ENCODE assay signal across 8 mouse cellular contexts in genomic region chrX:73716709-73717545, GRCm38 (mm10). TPM values are rescaled to one million over a fixed set of nuclear protein-coding genes. Genes with fewer than 3 reads are reported as not detected.
A peak's percentile ranks its signal among the peaks of the same experiment; 100 is the strongest.
DNase-seq lines count a peak whose midpoint lies in the region; ATAC-seq and TF ChIP-seq lines count a peak whose summit lies in the region.

No protein-coding gene starts in this region.

- no peak for DNase-seq in frontal cortex, postnatal 36 days (ENCODE audit: low spot score in 2 of 2)
- no peak for DNase-seq in ES-E14 (ENCODE audit: low read depth, low spot score)
- DNase-seq in thymus, postnatal 25 days, result peak; percentile 38

- peak overlapping the region; percentile 58 to 69 for H3K4me3 ChIP-seq in ES-E14 (ENCODE audit: insufficient read depth in 1 of 2, low read depth in 1 of 2, low read length in 2 of 2, poor library complexity in 1 of 2, severe bottlenecking in 1 of 2)
- peak overlapping the region; percentile 69 for H3K4me3 ChIP-seq in cortical plate, adult 2 months (ENCODE audit: insufficient read depth, low read length)
- peak overlapping the region; percentile 60 for H3K4me3 ChIP-seq in heart, embryonic 13.5 days
- peak overlapping the region; percentile 53 for H3K4me3 ChIP-seq in limb, embryonic 12.5 days (replicated peaks)
- H3K4me3 ChIP-seq in midbrain, embryonic 15.5 days, result peak overlapping the region; percentile 57

- WGBS in heart, embryonic 13.5 days, result 29% methylated on average over 30 of the region's 30 CpGs
- WGBS in limb, embryonic 12.5 days, result 30% methylated on average over 30 of the region's 30 CpGs
- WGBS in midbrain, embryonic 15.5 days, result 43% methylated on average over 30 of the region's 30 CpGs

- H3K27ac ChIP-seq in ES-E14 (ENCODE audit: insufficient read depth, low read depth, low read length, poor library complexity, severe bottlenecking), result peak overlapping the region; percentile 51
- peak overlapping the region; percentile 76 for H3K27ac ChIP-seq in cortical plate, adult 2 months (ENCODE audit: insufficient read depth, low read length)
- peak overlapping the region; percentile 84 for H3K27ac ChIP-seq in heart, embryonic 13.5 days (replicated peaks)
- H3K27ac ChIP-seq in limb, embryonic 12.5 days, result peak overlapping the region; percentile 78
- H3K27ac ChIP-seq in midbrain, embryonic 15.5 days, result peak overlapping the region; percentile 82

- H3K4me1 ChIP-seq in ES-E14 (ENCODE audit: control insufficient read depth in 2 of 2, insufficient read depth in 2 of 2, low read length in 2 of 2, poor library complexity in 1 of 2), result peaks cover 2 to 14% of the 10 kb centered on the region in 2 experiments; a peak in 2 of 4 replicates
- 0 out of 2 replicates have a peak, but pooled peaks cover 4% of the 10 kb centered on the region for H3K4me1 ChIP-seq in cortical plate, adult 2 months (ENCODE audit: control insufficient read depth, insufficient read depth, low read length)
- H3K4me1 ChIP-seq in heart, embryonic 13.5 days, result peaks cover 39% of the 10 kb centered on the region
- H3K4me1 ChIP-seq in limb, embryonic 12.5 days (replicated peaks), result peaks cover 19% of the 10 kb centered on the region; the same call in 1 of the 2 replicates
- H3K4me1 ChIP-seq in midbrain, embryonic 15.5 days, result peaks cover 32% of the 10 kb centered on the region

- no peak for TF ChIP-seq CTCF in cortical plate, adult 2 months (IDR thresholded peaks at IDR 0.05; ENCODE audit: extremely low read depth, insufficient read depth, low read length)

- in situ Hi-C loops in ES-E14 (cut with MboI; ENCODE audit: low sequenced_read_pairs in 2 of 2, unreplicated experiment in 2 of 2), result no loop called here

- TF ChIP-seq POLR2A in cortical plate, adult 2 months (IDR thresholded peaks at IDR 0.05; ENCODE audit: extremely low read depth, insufficient read depth, low read length), result 0 out of 2 replicates have a peak, but pooled peaks have one; percentile 3

- peak overlapping the region; percentile 79 for H3K4me2 ChIP-seq in heart, embryonic 13.5 days
- H3K4me2 ChIP-seq in limb, embryonic 12.5 days, result peak overlapping the region; percentile 63
- peak overlapping the region; percentile 63 for H3K4me2 ChIP-seq in midbrain, embryonic 15.5 days

- H3K27me3 ChIP-seq in heart, embryonic 13.5 days (replicated peaks), result no peaks in the 10 kb centered on the region; the same call in 1 of the 2 replicates
- peaks cover 23% of the 10 kb centered on the region for H3K27me3 ChIP-seq in limb, embryonic 12.5 days
- H3K27me3 ChIP-seq in midbrain, embryonic 15.5 days (replicated peaks), result no peaks in the 10 kb centered on the region

- peak; percentile 8; the same call in 1 of the 2 replicates for ATAC-seq in frontal cortex, adult (ENCODE audit: low TSS enrichment)
- ATAC-seq in heart, embryonic 13.5 days (ENCODE audit: extremely low read depth, insufficient number of reproducible peaks, low FRiP score, low TSS enrichment), result no peak
- peak; percentile 45 for ATAC-seq in limb, embryonic 12.5 days (ENCODE audit: insufficient number of reproducible peaks, insufficient read depth, low FRiP score, low TSS enrichment, low read depth)
- ATAC-seq in midbrain, embryonic 15.5 days (replicated peaks), result peak; percentile 78

- H3K36me3 ChIP-seq in ES-E14 (ENCODE audit: control insufficient read depth, insufficient read depth, low read length, poor library complexity, severe bottlenecking), result peaks cover 3% of the 10 kb centered on the region
- H3K36me3 ChIP-seq in heart, embryonic 13.5 days, result peaks cover 24% of the 10 kb centered on the region
- H3K36me3 ChIP-seq in limb, embryonic 12.5 days, result peaks cover 11% of the 10 kb centered on the region; the same call in 1 of the 2 replicates
- H3K36me3 ChIP-seq in midbrain, embryonic 15.5 days (replicated peaks), result no peaks in the 10 kb centered on the region

- H3K9me3 ChIP-seq in ES-E14 (ENCODE audit: control insufficient read depth, insufficient read depth, low read depth, low read length), result no peaks in the 10 kb centered on the region
- no peaks in the 10 kb centered on the region for H3K9me3 ChIP-seq in heart, embryonic 13.5 days
- H3K9me3 ChIP-seq in limb, embryonic 12.5 days, result no peaks in the 10 kb centered on the region
- H3K9me3 ChIP-seq in midbrain, embryonic 15.5 days, result no peaks in the 10 kb centered on the region

- peak overlapping the region; percentile 62 for H3K9ac ChIP-seq in ES-E14 (ENCODE audit: insufficient read depth, low read depth, low read length, poor library complexity, severe bottlenecking)
- H3K9ac ChIP-seq in heart, embryonic 13.5 days, result peak overlapping the region; percentile 80
- peak overlapping the region; percentile 34; the same call in 1 of the 2 replicates for H3K9ac ChIP-seq in limb, embryonic 12.5 days (replicated peaks)
- peak overlapping the region; percentile 46 for H3K9ac ChIP-seq in midbrain, embryonic 15.5 days

TF ChIP-seq in ES-E14, 5 proteins besides CTCF, POLR2A, EP300 and RAD21:
- TF ChIP-seq ZNF384 (IDR thresholded peaks at IDR 0.05; ENCODE audit: low read depth, low read length), result no peak
- no peak for TF ChIP-seq ZC3H11A (IDR thresholded peaks at IDR 0.05; ENCODE audit: borderline replicate concordance, low read depth, low read length)
- no peak for TF ChIP-seq CHD2 (IDR thresholded peaks at IDR 0.05; ENCODE audit: low read depth, low read length)
- no peak for TF ChIP-seq HCFC1 (IDR thresholded peaks at IDR 0.05; ENCODE audit: borderline replicate concordance, insufficient read depth, low read length)
- no peak for TF ChIP-seq MAFK (IDR thresholded peaks at IDR 0.05; ENCODE audit: insufficient read depth, low read depth, low read length)
TF ChIP-seq in ES-E14: peak in this region for 0.

RNA-seq across cellular contexts. Expression of gene Abcd1, which starts 0.5 kb away (rescaled TPM):
- total RNA-seq in ES-E14 (2012; rRNA removed), result 4.2 and 5.0 TPM in 2 replicates
- 16.6 and 16.9 TPM in 2 replicates for polyA plus RNA-seq in cortical plate, adult 2 months (2012; rRNA removed)
- polyA plus RNA-seq in heart, embryonic 13.5 days (2015; fragmentation: Nextera tagmentation; extraction: Ambion mirVana), result 12.3 and 12.4 TPM in 2 replicates
- 12.5 and 13.2 TPM in 2 replicates for polyA plus RNA-seq in limb, embryonic 12.5 days (2016; fragmentation: Nextera tagmentation; extraction: Ambion mirVana)
- 12.8 and 13.5 TPM in 2 replicates for polyA plus RNA-seq in midbrain, embryonic 15.5 days (2015; fragmentation: Nextera tagmentation; extraction: Ambion mirVana)

RNA-seq across cellular contexts. Expression of gene Bcap31, which starts 1.0 kb away (rescaled TPM):
- total RNA-seq in ES-E14 (2012; rRNA removed), result 246 and 314 TPM in 2 replicates
- polyA plus RNA-seq in cortical plate, adult 2 months (2012; rRNA removed), result 85.8 and 88.1 TPM in 2 replicates
- polyA plus RNA-seq in heart, embryonic 13.5 days (2015; fragmentation: Nextera tagmentation; extraction: Ambion mirVana), result 166 and 185 TPM in 2 replicates
- polyA plus RNA-seq in limb, embryonic 12.5 days (2016; fragmentation: Nextera tagmentation; extraction: Ambion mirVana), result 154 and 167 TPM in 2 replicates
- 112 and 115 TPM in 2 replicates for polyA plus RNA-seq in midbrain, embryonic 15.5 days (2015; fragmentation: Nextera tagmentation; extraction: Ambion mirVana)

RNA-seq across cellular contexts. Expression of gene Plxnb3, which starts 40.0 kb away (rescaled TPM):
- total RNA-seq in ES-E14 (2012; rRNA removed), result 0.27 and 0.32 TPM in 2 replicates
- polyA plus RNA-seq in cortical plate, adult 2 months (2012; rRNA removed), result 17.3 and 20.3 TPM in 2 replicates
- polyA plus RNA-seq in heart, embryonic 13.5 days (2015; fragmentation: Nextera tagmentation; extraction: Ambion mirVana), result 0.46 and 0.51 TPM in 2 replicates
- polyA plus RNA-seq in limb, embryonic 12.5 days (2016; fragmentation: Nextera tagmentation; extraction: Ambion mirVana), result 0.21 and 0.22 TPM in 2 replicates
- 0.23 and 0.35 TPM in 2 replicates for polyA plus RNA-seq in midbrain, embryonic 15.5 days (2015; fragmentation: Nextera tagmentation; extraction: Ambion mirVana)

RNA-seq across cellular contexts. Expression of gene Slc6a8, which starts 44.0 kb away (rescaled TPM):
- total RNA-seq in ES-E14 (2012; rRNA removed), result 83.4 and 133 TPM in 2 replicates
- 111 and 134 TPM in 2 replicates for polyA plus RNA-seq in cortical plate, adult 2 months (2012; rRNA removed)
- 6.8 and 8.0 TPM in 2 replicates for polyA plus RNA-seq in heart, embryonic 13.5 days (2015; fragmentation: Nextera tagmentation; extraction: Ambion mirVana)
- polyA plus RNA-seq in limb, embryonic 12.5 days (2016; fragmentation: Nextera tagmentation; extraction: Ambion mirVana), result 7.3 and 7.6 TPM in 2 replicates
- 6.6 and 7.4 TPM in 2 replicates for polyA plus RNA-seq in midbrain, embryonic 15.5 days (2015; fragmentation: Nextera tagmentation; extraction: Ambion mirVana)

RNA-seq across cellular contexts. Expression of gene Pnck, which starts 57.0 kb away (rescaled TPM):
- 2.0 and 4.9 TPM in 2 replicates for total RNA-seq in ES-E14 (2012; rRNA removed)
- polyA plus RNA-seq in cortical plate, adult 2 months (2012; rRNA removed), result 90.2 and 98.5 TPM in 2 replicates
- 9.6 and 10.4 TPM in 2 replicates for polyA plus RNA-seq in heart, embryonic 13.5 days (2015; fragmentation: Nextera tagmentation; extraction: Ambion mirVana)
- 18.0 and 19.3 TPM in 2 replicates for polyA plus RNA-seq in limb, embryonic 12.5 days (2016; fragmentation: Nextera tagmentation; extraction: Ambion mirVana)
- polyA plus RNA-seq in midbrain, embryonic 15.5 days (2015; fragmentation: Nextera tagmentation; extraction: Ambion mirVana), result 179 and 188 TPM in 2 replicates

Comparison
In these comparisons a context has a peak if more than half of its experiments do, and no peak if none do; other contexts are left out.
1. RNA of gene Plxnb3, which starts 40.0 kb away (polyA plus RNA-seq): 17.3 to 20.3 TPM in cortical plate, adult 2 months; 0.46 to 0.51 TPM in heart, embryonic 13.5 days, 0.23 to 0.35 TPM in midbrain, embryonic 15.5 days and 0.21 to 0.22 TPM in limb, embryonic 12.5 days; every median in the first group is over 10 times any median in the second.
2. Peak in every context shown above with its lines, with median percentiles within 50 percentile points of each other: H3K27ac ChIP-seq, H3K4me3 ChIP-seq, H3K9ac ChIP-seq and H3K4me2 ChIP-seq.